Mouse (Mus musculus) spleen, adult 18-20 months (tissue): ENCODE results near the gene Tmem204.
"Not testable (repeated sequence)": the region's sequence is repeated elsewhere in the genome, so short reads cannot be mapped to it uniquely, and the experiment has no call there.

Experiments used
- DNase-seq, 2 experiments: peaks; one replicate each; pipeline ENCODE4 v3.0.0; 2022; ENCODE audit warnings: mixed read lengths in 2 of 2

Tmem204 gene

DNA sequence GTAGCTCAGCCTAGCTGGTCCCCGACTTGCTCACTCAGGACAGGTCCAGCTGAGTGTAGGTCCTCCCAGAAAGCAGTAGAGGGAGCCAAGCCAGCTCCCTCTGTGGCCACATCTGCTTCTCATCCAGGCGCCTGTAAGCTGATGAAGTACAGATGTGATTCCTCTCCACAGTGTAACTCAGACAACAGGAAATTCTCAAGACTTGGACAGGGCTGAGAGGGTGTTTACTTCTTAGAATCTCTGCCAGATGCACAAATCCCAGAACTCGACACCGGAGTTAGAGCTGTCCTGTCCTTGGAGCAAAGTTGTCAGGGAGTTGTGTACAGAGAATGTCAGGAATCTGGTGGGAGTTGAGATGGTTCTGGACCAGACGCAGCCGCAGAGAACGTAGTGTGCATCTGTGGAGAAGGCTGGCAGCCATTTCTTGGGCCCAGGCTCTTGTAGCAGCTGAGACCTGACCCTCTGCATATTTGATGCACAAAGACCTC, at the start of gene Tmem204:
Tmem204 (minus strand) TSS at position 148 of the 488 bp plus-strand sequence.
- DNase-seq = no peak

DNA sequence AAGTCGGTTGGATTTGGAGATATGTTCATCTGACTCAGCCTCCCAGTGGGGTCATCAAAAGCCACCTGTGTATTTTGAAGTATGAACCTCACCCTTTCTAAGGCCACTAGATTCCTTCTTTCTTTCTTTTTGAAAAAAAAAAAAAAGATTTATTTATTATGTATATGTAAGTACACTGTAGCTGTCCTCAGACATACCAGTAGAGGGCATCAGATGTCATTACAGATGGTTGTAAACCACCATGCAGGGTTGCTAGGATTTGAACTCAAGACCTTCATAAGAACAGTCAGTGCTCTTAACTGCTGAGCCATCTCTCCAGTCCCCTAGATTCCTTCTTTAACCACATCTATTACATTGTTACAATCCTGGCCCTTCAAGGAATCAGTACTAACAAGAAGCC, 46.7 kb upstream of the Tmem204 start:
- DNase-seq = no peak

GRCm38 (mm10) chr17:25127681-25128080, 44.3 kb upstream of the Tmem204 start:
- no peak for DNase-seq

DNA sequence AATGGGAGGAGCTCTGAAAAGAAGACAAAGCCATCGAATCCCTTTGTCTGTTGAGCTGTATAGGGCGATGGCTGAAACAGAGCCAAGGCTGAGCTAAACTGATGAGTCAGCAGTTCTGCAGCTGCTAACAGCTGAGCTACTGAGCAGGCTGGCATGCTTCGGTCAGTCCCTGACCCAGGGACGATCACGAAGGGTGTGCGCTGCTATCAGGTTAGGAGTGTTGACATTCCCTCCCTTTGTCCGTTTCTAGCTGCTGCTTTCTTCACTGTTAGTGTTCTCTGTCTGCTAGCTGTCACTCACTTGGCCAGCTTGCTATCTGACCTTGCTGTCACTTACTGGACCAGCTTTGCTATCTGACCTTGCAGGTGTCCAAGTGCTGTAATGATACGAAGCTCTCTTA, 43.7 kb upstream of the Tmem204 start:
- no peak for DNase-seq

- DNase-seq = not testable (repeated sequence)
Observed at GRCm38 (mm10) chr17:25125442-25126060, 42.2 kb upstream of the Tmem204 start.

DNA sequence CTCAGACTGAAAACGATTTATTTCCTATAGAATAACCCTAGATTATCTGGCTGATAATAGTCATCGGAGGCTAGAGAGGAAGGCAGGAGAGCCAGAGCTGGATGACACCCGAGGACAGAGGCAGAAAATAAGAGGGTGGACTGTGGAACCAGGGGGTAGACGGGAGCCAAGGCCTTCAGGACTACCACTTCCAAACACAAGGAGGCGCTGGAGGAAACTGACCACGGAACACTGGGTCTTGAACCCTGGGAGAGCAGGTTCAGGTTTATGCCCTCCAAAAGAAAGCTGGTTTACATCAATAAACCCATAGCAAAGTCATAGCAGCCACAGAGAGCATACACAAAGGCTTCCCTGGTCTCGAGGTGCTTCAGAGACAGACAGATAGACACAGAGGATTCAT, 40.6 kb upstream of the Tmem204 start:
- peak in 1 of 2 experiments; percentile 43 for DNase-seq

GRCm38 (mm10) chr17:25120406-25120805, 37.0 kb upstream of the Tmem204 start, which contains the start of gene Ptx4:
Gene Ptx4, plus strand, starts transcription at chr17:25120760.
- no peak for DNase-seq

DNA sequence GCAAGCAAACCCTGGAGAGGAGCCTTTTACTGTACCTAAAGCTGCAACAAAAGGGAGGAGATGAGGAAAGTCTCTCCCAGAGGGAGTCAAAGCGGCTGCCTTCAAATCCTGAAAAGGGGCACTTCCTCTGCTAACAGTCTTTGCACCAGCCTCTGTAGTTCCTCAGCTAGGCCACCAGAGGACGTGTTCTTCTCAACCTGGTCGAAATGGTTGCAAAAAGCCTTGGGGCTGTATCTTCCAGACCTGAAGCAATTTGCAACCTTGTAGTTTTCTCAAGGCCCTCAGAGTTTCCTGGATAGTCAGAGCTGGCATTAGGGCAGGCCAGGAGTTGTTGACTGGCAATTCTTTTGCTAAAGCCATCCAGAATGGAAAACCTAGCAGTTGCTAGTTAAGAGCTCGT, 33.9 kb upstream of the Tmem204 start:
- peak in 1 of 2 experiments; percentile 14 for DNase-seq

DNA sequence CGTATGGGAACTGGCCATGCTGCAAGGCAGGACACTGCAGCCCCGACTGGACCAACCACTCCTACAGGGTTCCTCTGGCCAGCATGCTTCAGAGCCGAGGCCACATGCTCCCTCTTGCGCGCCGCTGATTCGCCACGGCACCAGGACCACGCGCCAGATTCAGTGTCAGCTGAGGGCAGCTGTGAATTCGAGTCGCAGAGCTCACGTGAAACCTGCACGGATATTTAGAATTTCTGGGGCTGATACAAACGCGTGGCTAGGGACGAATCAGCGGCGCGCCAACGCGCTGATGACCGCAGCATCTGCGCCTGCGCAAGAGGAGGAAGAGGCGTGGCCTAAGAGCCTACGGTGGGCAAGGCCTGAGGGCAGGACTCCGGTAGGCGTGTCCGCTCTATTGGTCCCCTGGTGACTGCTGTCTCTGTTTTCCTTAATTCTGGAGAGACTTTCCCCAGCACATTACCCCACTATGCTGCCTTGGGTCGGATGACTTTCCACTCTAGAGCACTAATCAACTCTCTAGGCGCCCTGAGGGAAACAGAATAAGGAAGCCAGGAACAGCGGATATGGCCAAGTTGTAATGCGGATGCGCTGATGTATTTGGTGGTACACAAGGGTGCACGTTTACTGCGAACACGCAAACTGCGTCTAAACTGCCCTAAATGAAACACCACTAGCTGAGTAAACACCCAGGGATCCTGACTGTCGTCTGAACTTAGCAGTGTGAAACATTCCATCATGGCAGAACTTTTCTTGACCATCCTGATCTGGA, 32.5 kb upstream of the Tmem204 start, which contains the start of gene Telo2:
Telo2 (minus strand) TSS at position 304 of the 769 bp plus-strand sequence.
- DNase-seq = peak; percentile 88 to 94

DNA sequence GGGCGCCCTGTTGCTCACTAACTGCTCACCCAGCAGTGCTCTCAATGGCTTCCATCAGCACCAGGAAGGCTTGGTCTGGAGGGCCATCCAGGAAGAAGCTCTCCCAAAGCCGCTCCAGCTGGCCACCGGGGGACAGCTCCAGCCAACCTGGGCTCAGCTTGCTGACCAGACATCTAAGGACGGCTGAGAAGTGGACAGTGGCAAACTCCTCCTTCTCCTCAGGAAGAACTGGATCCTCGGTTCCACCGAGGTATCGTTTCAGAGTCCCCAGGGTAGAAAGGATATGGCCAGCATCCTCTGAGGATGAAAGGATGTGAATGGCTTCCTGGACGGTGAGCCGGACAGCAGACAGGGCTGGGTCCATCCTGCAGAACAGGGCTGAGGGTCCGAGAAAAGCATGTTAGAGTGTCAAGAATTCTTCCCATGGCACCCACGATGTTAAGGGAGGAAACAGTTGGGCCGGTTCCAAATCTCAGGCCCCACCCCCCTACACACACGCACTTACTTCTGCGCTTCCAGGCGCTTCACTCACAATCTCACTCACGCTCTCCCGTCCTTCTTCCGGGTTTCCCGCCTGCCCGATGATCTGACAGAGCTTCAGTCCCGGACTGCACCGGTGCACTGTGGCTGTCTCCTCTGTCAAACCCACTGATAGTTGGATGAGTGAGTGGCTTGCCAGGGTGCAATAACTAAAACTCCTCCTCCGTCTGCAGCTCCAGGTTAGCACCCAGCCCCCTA, 31.7 kb upstream of the Tmem204 start:
- no peak for DNase-seq

- no peak for DNase-seq
Observed at GRCm38 (mm10) chr17:25112423-25112810, 29.0 kb upstream of the Tmem204 start.

DNA sequence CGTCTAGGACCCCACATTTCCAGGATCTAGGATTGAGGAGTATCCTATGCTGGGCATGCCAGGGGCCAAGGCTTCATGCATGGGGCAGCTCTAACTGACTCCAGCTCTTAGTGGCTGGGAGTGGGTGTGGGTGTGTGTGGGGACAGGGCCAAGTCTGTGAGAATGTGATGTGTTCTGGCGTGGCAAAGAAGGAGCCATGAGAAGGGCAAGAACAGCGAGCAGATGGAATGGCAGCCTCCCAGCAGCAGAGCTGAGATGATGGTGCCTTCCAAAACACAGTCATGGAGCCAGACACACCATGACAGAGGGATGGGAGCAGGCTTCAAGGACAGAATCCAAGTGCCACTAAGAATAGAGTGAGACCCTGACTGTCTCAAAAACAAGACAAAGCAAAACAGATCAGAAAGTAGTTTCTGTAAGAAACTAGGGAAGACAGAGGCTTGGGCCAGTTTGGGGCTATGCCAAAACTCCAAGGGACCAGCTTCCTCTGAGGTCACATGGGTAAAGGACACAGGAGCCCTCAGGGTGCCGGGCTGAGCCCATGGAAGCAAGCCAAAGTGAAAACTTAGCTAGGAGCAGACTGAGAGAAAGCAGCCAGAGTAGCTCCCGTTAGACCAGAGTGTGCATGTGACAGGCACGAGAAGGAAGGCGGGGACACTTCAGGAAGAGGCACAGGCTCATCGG, 28.5 kb upstream of the Tmem204 start:
- no peak for DNase-seq

GRCm38 (mm10) chr17:25111220-25111619, 27.8 kb upstream of the Tmem204 start:
- DNase-seq = no peak

DNA sequence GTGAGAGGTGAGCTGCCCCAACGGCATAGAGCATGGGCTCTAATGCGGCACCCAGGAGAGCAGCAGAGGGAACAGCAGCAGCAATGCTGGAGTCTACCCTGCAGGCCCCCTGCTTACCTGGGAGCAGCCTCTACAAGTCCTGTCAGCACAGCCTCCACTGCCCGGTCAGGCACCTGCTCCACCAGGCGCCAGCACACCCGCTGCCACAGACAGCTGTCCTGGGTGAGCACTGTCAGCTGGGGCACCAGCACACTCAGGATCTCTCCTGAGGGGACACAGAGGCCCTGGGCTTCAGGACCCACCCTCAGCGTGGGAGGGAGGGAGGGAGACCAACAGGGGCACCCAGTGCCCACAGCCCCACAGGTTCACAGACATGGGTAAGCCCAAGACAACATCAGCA, 27.2 kb upstream of the Tmem204 start:
- no peak for DNase-seq

GRCm38 (mm10) chr17:25109578-25109977, 26.2 kb upstream of the Tmem204 start:
- peak in 1 of 2 experiments; percentile 23 for DNase-seq

DNA sequence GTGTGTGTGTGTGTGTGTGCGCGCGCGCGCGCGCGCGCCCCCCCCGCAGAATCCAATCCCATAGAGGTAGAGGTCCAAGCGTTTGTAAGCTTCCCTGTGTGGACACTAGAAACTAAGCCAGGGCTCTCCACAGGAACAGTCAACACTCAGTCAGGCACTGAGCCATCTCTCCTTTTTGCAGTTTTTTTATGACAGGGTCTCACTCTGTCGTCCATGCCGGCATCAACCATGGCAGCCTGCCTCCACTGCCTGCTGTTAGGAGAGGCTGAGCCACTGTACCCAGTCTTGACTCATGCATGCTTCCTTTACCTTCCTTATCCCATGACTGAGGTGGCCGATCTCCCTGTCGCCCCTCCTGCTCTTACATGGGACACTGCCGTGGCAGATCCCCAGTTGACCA, 24.4 kb upstream of the Tmem204 start:
- no peak for DNase-seq

GRCm38 (mm10) chr17:25101338-25101737, 17.9 kb upstream of the Tmem204 start:
- DNase-seq = no peak

- no peak for DNase-seq
Observed at GRCm38 (mm10) chr17:25100052-25100451, 16.7 kb upstream of the Tmem204 start.

- no peak for DNase-seq
Observed at GRCm38 (mm10) chr17:25096221-25096620, 12.8 kb upstream of the Tmem204 start.

- DNase-seq = no peak
Observed at GRCm38 (mm10) chr17:25090450-25090849, 7.1 kb upstream of the Tmem204 start.

DNA sequence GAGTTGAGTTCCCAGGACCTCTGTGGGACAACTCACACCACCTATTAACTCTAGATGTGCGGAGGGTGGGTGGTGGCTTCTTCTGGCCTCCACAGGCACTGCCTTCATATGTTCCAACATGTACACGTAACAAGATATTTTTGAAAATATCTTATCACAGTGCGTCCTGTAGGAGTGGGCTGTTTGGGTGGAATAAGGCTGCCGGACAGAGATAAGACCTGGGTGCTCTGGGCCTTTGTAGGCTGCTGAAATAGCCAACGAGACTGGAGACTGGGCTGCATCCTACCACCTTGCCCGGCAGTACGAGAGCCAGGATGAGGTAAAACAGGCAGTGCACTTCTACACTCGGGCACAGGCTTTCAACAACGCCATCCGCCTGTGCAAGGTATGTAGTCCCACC, 5.8 kb upstream of the Tmem204 start:
- DNase-seq = no peak

DNA sequence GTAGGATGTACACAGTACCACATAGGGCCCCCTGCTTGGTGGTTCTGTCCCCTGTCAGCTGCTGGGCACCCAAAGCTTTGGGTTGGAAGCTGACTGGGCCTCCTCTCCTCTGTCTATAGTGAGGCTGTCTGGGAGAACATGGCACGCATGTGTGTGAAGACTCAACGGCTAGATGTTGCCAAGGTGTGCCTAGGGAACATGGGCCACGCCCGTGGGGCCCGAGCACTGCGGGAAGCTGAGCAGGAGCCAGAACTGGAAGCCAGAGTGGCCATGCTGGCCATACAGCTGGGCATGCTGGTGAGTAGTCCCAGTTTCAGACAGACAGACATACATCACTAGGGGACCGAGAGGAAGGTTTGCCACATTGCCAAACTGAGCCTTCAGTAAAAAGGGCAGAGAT, 3.3 kb upstream of the Tmem204 start:
- no peak for DNase-seq
